Mouse (Mus musculus) embryonic facial prominence, embryonic 13.5 days (tissue): Measurements from ENCODE around the gene Ythdf1. TPM values are rescaled to one million over a fixed set of nuclear protein-coding genes. Genes with fewer than 3 reads are reported as not detected.
A peak's percentile ranks its signal among the peaks of the same experiment; 100 is the strongest.

Experiments used
- ATAC-seq: fragments of 200-750 bp; cut with Nextera tagmentation; 2 replicates; pipeline ENCODE4 v1.8.0; 2017; ENCODE audit warnings: low read depth; ENCODE audit not compliant: insufficient number of reproducible peaks, insufficient read depth, low FRiP score, low TSS enrichment
- H3K27ac ChIP-seq: fragments of 300-500 bp; sonication (generic); 2 replicates; pipeline ENCODE4 v1.5.1; 2015; ENCODE audit warnings: moderate library complexity, mild to moderate bottlenecking, inconsistent platforms
- H3K27me3 ChIP-seq: fragments of 300-500 bp; sonication (generic); 2 replicates; pipeline ENCODE4 v1.6.1; 2015; ENCODE audit warnings: mild to moderate bottlenecking, inconsistent platforms
- H3K36me3 ChIP-seq: fragments of 300-500 bp; sonication (generic); 2 replicates; pipeline ENCODE4 v1.6.1; 2015; ENCODE audit warnings: mild to moderate bottlenecking, inconsistent platforms
- H3K4me1 ChIP-seq: fragments of 300-500 bp; sonication (generic); 2 replicates; pipeline ENCODE4 v1.6.1; 2015; ENCODE audit warnings: inconsistent platforms
- H3K4me2 ChIP-seq: fragments of 300-500 bp; sonication (generic); 2 replicates; pipeline ENCODE4 v1.6.1; 2015; ENCODE audit warnings: moderate library complexity, mild to moderate bottlenecking, inconsistent platforms
- H3K4me3 ChIP-seq: fragments of 300-500 bp; sonication (generic); 2 replicates; pipeline ENCODE4 v1.5.1; 2015; ENCODE audit warnings: mild to moderate bottlenecking, inconsistent platforms
- H3K9ac ChIP-seq: fragments of 300-500 bp; sonication (generic); 2 replicates; pipeline ENCODE4 v1.6.1; 2015; ENCODE audit warnings: mild to moderate bottlenecking, inconsistent platforms
- H3K9me3 ChIP-seq: fragments of 300-500 bp; sonication (generic); 2 replicates; pipeline ENCODE4 v1.6.1; 2016; ENCODE audit warnings: inconsistent platforms
- WGBS: fragments of 180-500 bp; shearing (Covaris S2); methylation state at CpG from one replicate; pipeline ENCODE4 v1.1.7; 2015; ENCODE audit warnings: mixed read lengths; 5-methylcytosine and 5-hydroxymethylcytosine counted together
- polyA plus RNA-seq: library from polyadenylated mRNA; unstranded; fragments of >200 nt; fragmentation: Nextera tagmentation; extraction: Ambion mirVana; gene quantifications from 2 replicates; pipeline ENCODE4 v1.2.1, GENCODE M21; 2015

The Ythdf1 gene
- polyA plus RNA-seq, 1 experiment from 2014 or later, result 49.1 TPM

GRCm38 (mm10) chr2:180904435-180905208, 16.1 kb downstream of the Ythdf1 start:
- Histone ChIP-seq H3K36me3 (peaks cover 51% of the 10 kb centered on the region), H3K9me3 (no peaks in the 10 kb centered on the region), H3K4me2 (no peak overlapping the region), H3K4me1 (no peaks in the 10 kb centered on the region), H3K27me3 (no peaks in the 10 kb centered on the region), H3K27ac (no peak overlapping the region), H3K9ac (no peak overlapping the region), H3K4me3 (no peak overlapping the region)
- 92% methylated on average over 18 of the region's 18 CpGs for WGBS
- ATAC-seq, result no peak

- 37% methylated on average over 2 of the region's 2 CpGs for WGBS
- no peaks in the 10 kb centered on the region for H3K9me3 ChIP-seq
Measured at GRCm38 (mm10) chr2:180902086-180902485, 18.7 kb downstream of the Ythdf1 start.

GRCm38 (mm10) chr2:180897857-180898256, 22.9 kb downstream of the Ythdf1 start:
- Histone ChIP-seq H3K9ac (no peak overlapping the region), H3K27me3 (peaks cover 50% of the 10 kb centered on the region), H3K27ac (no peak overlapping the region), H3K4me3 (no peak overlapping the region), H3K36me3 (0 out of 2 replicates have a peak, but pooled peaks cover 2% of the 10 kb centered on the region), H3K4me2 (no peak overlapping the region), H3K4me1 (peaks cover 21% of the 10 kb centered on the region), H3K9me3 (no peaks in the 10 kb centered on the region)
- no peak for ATAC-seq
- 76% methylated on average over 6 of the region's 6 CpGs for WGBS

More at GRCm38 (mm10) chr2:180902086-180902485, 18.7 kb downstream of the Ythdf1 start:
- Histone ChIP-seq H3K27me3 (peaks cover 8% of the 10 kb centered on the region; the same call in 1 of the 2 replicates), H3K9ac (no peak overlapping the region), H3K27ac (no peak overlapping the region), H3K4me1 (no peaks in the 10 kb centered on the region), H3K4me3 (no peak overlapping the region), H3K36me3 (peaks cover 33% of the 10 kb centered on the region), H3K4me2 (no peak overlapping the region)
- no peak for ATAC-seq

- H3K4me3 ChIP-seq, result no peak overlapping the region
- H3K9ac ChIP-seq, result no peak overlapping the region
- H3K36me3 ChIP-seq, result no peaks in the 10 kb centered on the region
- H3K27me3 ChIP-seq, result peaks cover 58% of the 10 kb centered on the region
- no peak overlapping the region for H3K4me2 ChIP-seq
- H3K9me3 ChIP-seq, result no peaks in the 10 kb centered on the region
- no peak overlapping the region for H3K27ac ChIP-seq
- no peak for ATAC-seq
- WGBS, result 72% methylated on average over 15 of the region's 15 CpGs
- H3K4me1 ChIP-seq, result peaks cover 25% of the 10 kb centered on the region
Measured at GRCm38 (mm10) chr2:180896819-180897625, 23.7 kb downstream of the Ythdf1 start.

GRCm38 (mm10) chr2:180895837-180896525, 24.8 kb downstream of the Ythdf1 start:
- peaks cover 69% of the 10 kb centered on the region for H3K27me3 ChIP-seq
- H3K4me1 ChIP-seq, result peaks cover 25% of the 10 kb centered on the region
- H3K27ac ChIP-seq, result no peak overlapping the region
- no peak for ATAC-seq
- H3K4me3 ChIP-seq, result no peak overlapping the region
- H3K9ac ChIP-seq, result no peak overlapping the region
- WGBS, result 73% methylated on average over 11 of the region's 11 CpGs
- H3K9me3 ChIP-seq, result no peaks in the 10 kb centered on the region
- H3K36me3 ChIP-seq, result no peaks in the 10 kb centered on the region
- no peak overlapping the region for H3K4me2 ChIP-seq

- H3K27me3 ChIP-seq, result peaks cover 75% of the 10 kb centered on the region
- WGBS, result 79% methylated on average over 3 of the region's 3 CpGs
Measured at GRCm38 (mm10) chr2:180895321-180895720, 25.4 kb downstream of the Ythdf1 start.

GRCm38 (mm10) chr2:180894734-180895133, 26.0 kb downstream of the Ythdf1 start:
- H3K4me1 ChIP-seq, result peaks cover 25% of the 10 kb centered on the region
- peak overlapping the region; percentile 85 for H3K4me2 ChIP-seq

More at GRCm38 (mm10) chr2:180895321-180895720, 25.4 kb downstream of the Ythdf1 start:
- Histone ChIP-seq H3K27ac (no peak overlapping the region), H3K4me2 (no peak overlapping the region), H3K9me3 (no peaks in the 10 kb centered on the region), H3K4me1 (peaks cover 25% of the 10 kb centered on the region), H3K9ac (no peak overlapping the region), H3K4me3 (no peak overlapping the region), H3K36me3 (no peaks in the 10 kb centered on the region)
- ATAC-seq, result no peak

GRCm38 (mm10) chr2:180894029-180894623, 26.6 kb downstream of the Ythdf1 start:
- H3K4me3 ChIP-seq, result peak overlapping the region; percentile 50
- H3K27ac ChIP-seq, result no peak overlapping the region
- 1% methylated on average over 57 of the region's 57 CpGs for WGBS
- H3K9ac ChIP-seq, result peak overlapping the region; percentile 49; the same call in 1 of the 2 replicates
- H3K9me3 ChIP-seq, result no peaks in the 10 kb centered on the region
- no peaks in the 10 kb centered on the region for H3K36me3 ChIP-seq
- ATAC-seq, result no peak
- H3K4me1 ChIP-seq, result peaks cover 25% of the 10 kb centered on the region
- H3K27me3 ChIP-seq, result peaks cover 87% of the 10 kb centered on the region
- peak overlapping the region; percentile 85 for H3K4me2 ChIP-seq

More at GRCm38 (mm10) chr2:180894734-180895133, 26.0 kb downstream of the Ythdf1 start:
- WGBS, result 3% methylated on average over 13 of the region's 13 CpGs
- ATAC-seq, result no peak
- Histone ChIP-seq H3K9me3 (no peaks in the 10 kb centered on the region), H3K4me3 (peak overlapping the region; percentile 50), H3K36me3 (no peaks in the 10 kb centered on the region), H3K9ac (no peak overlapping the region), H3K27me3 (peaks cover 81% of the 10 kb centered on the region), H3K27ac (no peak overlapping the region)

- Histone ChIP-seq H3K36me3 (no peaks in the 10 kb centered on the region), H3K4me3 (peak overlapping the region; percentile 50), H3K4me2 (peak overlapping the region; percentile 85), H3K27me3 (peaks cover 93% of the 10 kb centered on the region), H3K4me1 (peaks cover 25% of the 10 kb centered on the region), H3K27ac (no peak overlapping the region), H3K9ac (peak overlapping the region; percentile 49), H3K9me3 (no peaks in the 10 kb centered on the region)
- ATAC-seq, result no peak
- under 1% methylated on average over 47 of the region's 50 CpGs for WGBS
Measured at GRCm38 (mm10) chr2:180893537-180894028, 27.2 kb downstream of the Ythdf1 start.

- WGBS, result under 1% methylated on average over 90 of the region's 97 CpGs
- H3K4me2 ChIP-seq, result peak overlapping the region; percentile 85
- H3K27me3 ChIP-seq, result peaks cover 99% of the 10 kb centered on the region
- H3K4me3 ChIP-seq, result peak overlapping the region; percentile 50
- peak overlapping the region; percentile 36; the same call in 1 of the 2 replicates for H3K9ac ChIP-seq
- no peak overlapping the region for H3K27ac ChIP-seq
- H3K36me3 ChIP-seq, result no peaks in the 10 kb centered on the region
- H3K9me3 ChIP-seq, result no peaks in the 10 kb centered on the region
- no peak for ATAC-seq
- peaks cover 25% of the 10 kb centered on the region for H3K4me1 ChIP-seq
Measured at GRCm38 (mm10) chr2:180892841-180893521, 27.8 kb downstream of the Ythdf1 start.
